Mouse (Mus musculus) liver, embryonic 13.5 days (tissue): ENCODE data around the gene Slc4a1ap. TPM values are rescaled to one million over a fixed set of nuclear protein-coding genes. Genes with fewer than 3 reads are reported as not detected.
A peak's percentile ranks its signal among the peaks of the same experiment; 100 is the strongest.
"Not testable (repeated sequence)": the region's sequence is repeated elsewhere in the genome, so short reads cannot be mapped to it uniquely, and the experiment has no call there.

Experiments used
- ATAC-seq: fragments of 200-750 bp; cut with Nextera tagmentation; 2 replicates; pipeline ENCODE4 v1.8.0; 2017; ENCODE audit warnings: low read depth, mild to moderate bottlenecking, moderate number of reproducible peaks, moderate library complexity
- DNase-seq: peaks from one replicate; pipeline ENCODE4 v3.0.0; 2022
- H3K27ac ChIP-seq: fragments of 300-500 bp; sonication (generic); 2 replicates; pipeline ENCODE4 v1.5.1; 2015; ENCODE audit warnings: moderate library complexity, mild to moderate bottlenecking, inconsistent platforms
- H3K27me3 ChIP-seq: fragments of 300-500 bp; sonication (generic); 2 replicates; pipeline ENCODE4 v1.6.1; 2015; ENCODE audit warnings: mild to moderate bottlenecking, inconsistent platforms
- H3K36me3 ChIP-seq: fragments of 300-500 bp; sonication (generic); 2 replicates; pipeline ENCODE4 v1.6.1; 2015; ENCODE audit warnings: mild to moderate bottlenecking, inconsistent platforms
- H3K4me1 ChIP-seq: fragments of 300-500 bp; sonication (generic); replicated peaks from 2 replicates; pipeline ENCODE4 v1.6.1; 2015; ENCODE audit warnings: inconsistent platforms
- H3K4me2 ChIP-seq: fragments of 300-500 bp; sonication (generic); 2 replicates; pipeline ENCODE4 v1.6.1; 2015; ENCODE audit warnings: inconsistent platforms, mild to moderate bottlenecking, moderate library complexity
- H3K4me3 ChIP-seq: fragments of 300-500 bp; sonication (generic); replicated peaks from 2 replicates; pipeline ENCODE4 v1.5.1; 2015; ENCODE audit warnings: mild to moderate bottlenecking, inconsistent platforms
- H3K9ac ChIP-seq: fragments of 300-500 bp; sonication (generic); 2 replicates; pipeline ENCODE4 v1.6.1; 2015; ENCODE audit warnings: mild to moderate bottlenecking, inconsistent platforms
- H3K9me3 ChIP-seq: fragments of 300-500 bp; sonication (generic); replicated peaks from 2 replicates; pipeline ENCODE4 v1.6.1; 2016; ENCODE audit warnings: inconsistent platforms
- whole genome bisulfite sequencing: fragments of 180-500 bp; shearing (Covaris S2); methylation state at CpG from one replicate; pipeline ENCODE4 v1.1.7; 2015; ENCODE audit not compliant: insufficient replicate concordance; 5-methylcytosine and 5-hydroxymethylcytosine counted together
- polyA plus RNA-seq: library from polyadenylated mRNA; unstranded; fragments of >200 nt; fragmentation: Nextera tagmentation; extraction: Ambion mirVana; gene quantifications from 2 replicates; pipeline ENCODE4 v1.2.1, GENCODE M21; 2015

Slc4a1ap gene
- polyA plus RNA-seq, 1 experiment from 2014 or later, result 14.7 TPM

GRCm38 (mm10) chr5:31567951-31568657, 41.3 kb downstream of the Slc4a1ap start:
- Histone ChIP-seq H3K4me1 (0 out of 2 replicates have a peak, but pooled peaks cover 6% of the 10 kb centered on the region), H3K27ac (no peak overlapping the region), H3K4me2 (no peak overlapping the region), H3K9ac (no peak overlapping the region), H3K9me3 (no peaks in the 10 kb centered on the region), H3K36me3 (no peaks in the 10 kb centered on the region), H3K4me3 (no peak overlapping the region), H3K27me3 (peaks cover 12% of the 10 kb centered on the region; the same call in 1 of the 2 replicates)
- DNase-seq (no peak), ATAC-seq (no peak)
- WGBS, result 51% methylated on average over 5 of the region's 5 CpGs

- ATAC-seq (no peak), DNase-seq (no peak)
- Histone ChIP-seq H3K9ac (no peak overlapping the region), H3K27me3 (peaks cover 12% of the 10 kb centered on the region; the same call in 1 of the 2 replicates), H3K36me3 (no peaks in the 10 kb centered on the region), H3K4me3 (peak overlapping the region; percentile 8; the same call in 1 of the 2 replicates), H3K9me3 (no peaks in the 10 kb centered on the region), H3K4me2 (peak overlapping the region; percentile 9), H3K27ac (no peak overlapping the region), H3K4me1 (0 out of 2 replicates have a peak, but pooled peaks cover 6% of the 10 kb centered on the region)
- WGBS, result 11% methylated on average over 20 of the region's 20 CpGs
These were observed 44.3 kb downstream of the Slc4a1ap start for GRCm38 (mm10) chr5:31571023-31571608.

- 0 out of 2 replicates have a peak, but pooled peaks cover 6% of the 10 kb centered on the region for H3K4me1 ChIP-seq
- DNase-seq, result no peak
- no peaks in the 10 kb centered on the region for H3K9me3 ChIP-seq
- 72% methylated on average over 3 of the region's 3 CpGs for WGBS
- H3K9ac ChIP-seq, result no peak overlapping the region
- H3K27me3 ChIP-seq, result peaks cover 12% of the 10 kb centered on the region; the same call in 1 of the 2 replicates
- no peak overlapping the region for H3K4me3 ChIP-seq
- no peaks in the 10 kb centered on the region for H3K36me3 ChIP-seq
- H3K4me2 ChIP-seq, result no peak overlapping the region
- no peak for ATAC-seq
- H3K27ac ChIP-seq, result no peak overlapping the region
These were observed 46.9 kb downstream of the Slc4a1ap start for GRCm38 (mm10) chr5:31573722-31574121.

GRCm38 (mm10) chr5:31576539-31576975, 49.8 kb downstream of the Slc4a1ap start:
- DNase-seq, result no peak
- H3K9me3 ChIP-seq, result no peaks in the 10 kb centered on the region
- no peak overlapping the region for H3K4me2 ChIP-seq
- H3K27me3 ChIP-seq, result peaks cover 4% of the 10 kb centered on the region; the same call in 1 of the 2 replicates
- H3K9ac ChIP-seq, result no peak overlapping the region
- H3K27ac ChIP-seq, result no peak overlapping the region
- no peaks in the 10 kb centered on the region for H3K36me3 ChIP-seq
- H3K4me3 ChIP-seq, result no peak overlapping the region
- no peak for ATAC-seq
- no peaks in the 10 kb centered on the region for H3K4me1 ChIP-seq
- WGBS, result 69% methylated on average over 7 of the region's 7 CpGs

- ATAC-seq (no peak), DNase-seq (no peak)
- Histone ChIP-seq H3K9me3 (no peaks in the 10 kb centered on the region), H3K4me1 (no peaks in the 10 kb centered on the region), H3K4me3 (no peak overlapping the region), H3K27me3 (no peaks in the 10 kb centered on the region), H3K9ac (no peak overlapping the region), H3K36me3 (no peaks in the 10 kb centered on the region), H3K27ac (no peak overlapping the region), H3K4me2 (no peak overlapping the region)
- 56% methylated on average over 6 of the region's 6 CpGs for WGBS
These were observed 54.5 kb downstream of the Slc4a1ap start for GRCm38 (mm10) chr5:31581263-31581662.

DNA sequence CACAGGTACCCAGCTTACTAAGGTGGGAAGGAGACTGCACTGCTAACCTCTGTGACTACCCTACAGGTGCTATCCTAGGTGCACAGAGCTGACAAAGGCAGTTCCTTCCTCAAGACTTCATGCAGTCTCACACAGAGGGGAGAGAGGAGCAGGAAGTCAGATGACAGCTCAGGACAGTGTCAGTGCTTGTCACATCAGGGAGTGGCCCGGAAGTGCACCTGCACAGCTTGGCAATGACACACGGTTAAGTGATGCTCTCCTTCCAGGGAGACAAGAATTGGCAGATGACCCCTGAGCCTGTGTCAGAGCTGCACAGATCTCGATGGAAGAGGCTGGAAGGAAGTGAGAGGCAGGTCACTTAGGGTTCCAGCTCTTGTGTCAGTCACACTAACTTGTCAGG, 55.1 kb downstream of the Slc4a1ap start:
- no peaks in the 10 kb centered on the region for H3K27me3 ChIP-seq
- H3K4me3 ChIP-seq, result no peak overlapping the region
- no peak overlapping the region for H3K9ac ChIP-seq
- H3K36me3 ChIP-seq, result no peaks in the 10 kb centered on the region
- DNase-seq (no peak), ATAC-seq (no peak)
- no peak overlapping the region for H3K4me2 ChIP-seq
- H3K4me1 ChIP-seq, result no peaks in the 10 kb centered on the region
- no peaks in the 10 kb centered on the region for H3K9me3 ChIP-seq
- WGBS, result 47% methylated on average over 3 of the region's 3 CpGs
- H3K27ac ChIP-seq, result no peak overlapping the region

- no peaks in the 10 kb centered on the region for H3K4me1 ChIP-seq
- H3K4me3 ChIP-seq, result no peak overlapping the region
- H3K27me3 ChIP-seq, result no peaks in the 10 kb centered on the region
- H3K9me3 ChIP-seq, result no peaks in the 10 kb centered on the region
- H3K27ac ChIP-seq, result no peak overlapping the region
- no peak overlapping the region for H3K9ac ChIP-seq
- DNase-seq (no peak), ATAC-seq (no peak)
- H3K36me3 ChIP-seq, result no peaks in the 10 kb centered on the region
- 63% methylated on average over 2 of the region's 2 CpGs for WGBS
- H3K4me2 ChIP-seq, result no peak overlapping the region
These were observed 56.5 kb downstream of the Slc4a1ap start for GRCm38 (mm10) chr5:31583261-31583660.

DNA sequence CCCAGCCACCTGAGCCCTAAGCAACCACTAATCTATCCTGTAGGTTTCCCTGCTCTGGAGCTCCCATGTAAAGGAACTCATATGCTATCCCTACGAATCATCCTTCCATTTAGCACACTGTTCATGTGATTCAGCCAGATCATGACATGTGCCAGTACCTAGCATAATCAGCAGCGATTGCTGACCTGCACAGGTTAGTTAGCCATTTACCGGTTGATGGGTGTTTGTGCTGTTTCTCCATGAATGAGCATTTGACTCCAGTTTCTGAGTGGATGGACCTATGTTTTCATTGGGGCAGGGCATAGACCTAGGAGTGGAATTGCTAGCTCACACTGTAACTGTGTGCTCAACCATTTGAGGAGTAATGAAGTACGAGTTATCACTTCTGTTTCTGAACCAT, 58.7 kb downstream of the Slc4a1ap start:
- DNase-seq (no peak), ATAC-seq (no peak)
- H3K9ac ChIP-seq, result no peak overlapping the region
- H3K9me3 ChIP-seq, result peaks cover 3% of the 10 kb centered on the region; the same call in 1 of the 2 replicates
- no peaks in the 10 kb centered on the region for H3K36me3 ChIP-seq
- 68% methylated on average over 4 of the region's 4 CpGs for WGBS
- no peak overlapping the region for H3K4me2 ChIP-seq
- no peak overlapping the region for H3K27ac ChIP-seq
- no peaks in the 10 kb centered on the region for H3K27me3 ChIP-seq
- H3K4me3 ChIP-seq, result no peak overlapping the region
- H3K4me1 ChIP-seq, result no peaks in the 10 kb centered on the region

DNA sequence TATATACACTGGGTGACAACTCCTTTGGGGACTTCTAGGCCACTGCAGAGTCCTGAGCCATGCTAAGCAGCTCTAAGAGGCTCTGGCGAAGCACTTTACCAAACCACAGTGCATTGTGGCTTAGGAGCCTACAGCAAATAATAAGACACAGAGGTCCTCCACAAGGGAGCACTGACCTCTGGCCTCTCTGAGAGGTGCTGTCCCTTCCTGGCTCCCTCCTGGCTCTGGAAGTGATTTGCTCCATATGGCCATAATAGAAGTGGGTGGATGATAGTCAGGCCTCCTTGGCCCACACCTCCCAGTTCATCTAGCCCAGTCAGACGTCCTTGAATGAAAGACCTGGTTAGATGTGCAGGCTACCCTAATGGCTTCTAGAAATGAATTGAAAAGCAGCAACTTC, 61.2 kb downstream of the Slc4a1ap start:
- no peak overlapping the region for H3K4me2 ChIP-seq
- WGBS, result 72% methylated on average over 2 of the region's 2 CpGs
- DNase-seq, result no peak
- no peak overlapping the region for H3K9ac ChIP-seq
- no peaks in the 10 kb centered on the region for H3K36me3 ChIP-seq
- H3K9me3 ChIP-seq, result peaks cover 3% of the 10 kb centered on the region; the same call in 1 of the 2 replicates
- no peaks in the 10 kb centered on the region for H3K27me3 ChIP-seq
- H3K4me3 ChIP-seq, result no peak overlapping the region
- no peak for ATAC-seq
- H3K27ac ChIP-seq, result no peak overlapping the region
- H3K4me1 ChIP-seq, result no peaks in the 10 kb centered on the region

GRCm38 (mm10) chr5:31588672-31589071, 61.9 kb downstream of the Slc4a1ap start:
- not testable (repeated sequence) for H3K4me1 ChIP-seq, H3K4me3 ChIP-seq, ATAC-seq, H3K4me2 ChIP-seq, H3K36me3 ChIP-seq, H3K27me3 ChIP-seq, H3K9me3 ChIP-seq, DNase-seq, H3K9ac ChIP-seq, H3K27ac ChIP-seq
- 68% methylated on average over 8 of the region's 8 CpGs for WGBS

DNA sequence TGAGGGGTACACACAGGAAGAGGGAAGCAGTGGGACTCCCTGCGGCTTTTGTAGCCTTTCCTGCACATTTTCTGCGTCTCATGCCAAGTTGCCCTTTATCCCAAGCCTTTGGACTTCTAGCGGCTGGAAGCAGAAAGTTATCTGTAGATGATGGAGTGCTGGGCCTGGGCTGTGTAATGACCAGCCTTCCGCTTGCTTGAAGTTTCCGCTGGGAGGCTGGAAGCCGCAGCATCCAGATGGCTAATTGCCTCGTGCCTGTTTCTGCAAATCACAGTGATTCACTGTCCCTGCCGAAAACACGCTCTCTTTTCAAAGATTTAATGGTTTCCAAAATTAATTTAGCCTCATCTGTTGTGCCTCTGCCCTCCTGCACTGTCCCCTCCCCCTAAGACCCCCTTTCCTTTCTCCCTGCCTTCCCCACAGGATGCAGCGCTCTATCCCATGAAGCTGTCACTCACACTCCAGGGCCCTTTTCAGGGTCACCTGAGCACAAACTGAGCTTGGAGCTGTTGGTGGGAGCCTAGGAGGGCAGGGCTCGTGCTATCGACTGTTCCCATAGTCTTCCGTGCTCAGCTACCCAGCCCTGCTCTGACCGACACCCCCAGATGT, 63.0 kb downstream of the Slc4a1ap start:
- Histone ChIP-seq H3K27me3 (no peaks in the 10 kb centered on the region), H3K4me1 (no peaks in the 10 kb centered on the region), H3K9ac (no peak overlapping the region), H3K36me3 (no peaks in the 10 kb centered on the region), H3K4me3 (no peak overlapping the region), H3K27ac (no peak overlapping the region), H3K9me3 (peaks cover 3% of the 10 kb centered on the region; the same call in 1 of the 2 replicates), H3K4me2 (no peak overlapping the region)
- WGBS, result 71% methylated on average over 14 of the region's 14 CpGs
- ATAC-seq (no peak), DNase-seq (no peak)
